Mouse (Mus musculus) testis, adult 2 months (tissue): ENCODE measurements around the gene Ostm1. TPM values are rescaled to one million over a fixed set of nuclear protein-coding genes. Genes with fewer than 3 reads are reported as not detected.

ENCODE experiments used
- H3K27ac ChIP-seq: fragments of 200-500 bp; 2 replicates; pipeline ENCODE4 v1.5.1; 2012; ENCODE audit warnings: low read depth, low read length; ENCODE audit not compliant: control insufficient read depth, insufficient read depth
- H3K27me3 ChIP-seq: fragments of 200-500 bp; 2 replicates; pipeline ENCODE4 v1.6.1; 2012; ENCODE audit warnings: mild to moderate bottlenecking, low read length, moderate library complexity; ENCODE audit not compliant: control insufficient read depth, insufficient read depth
- H3K36me3 ChIP-seq: fragments of 200-500 bp; 2 replicates; pipeline ENCODE4 v1.6.1; 2012; ENCODE audit warnings: mild to moderate bottlenecking, low read length; ENCODE audit not compliant: control insufficient read depth, insufficient read depth
- H3K4me1 ChIP-seq: fragments of 200-500 bp; 2 replicates; pipeline ENCODE4 v1.6.1; 2012; ENCODE audit warnings: low read length; ENCODE audit not compliant: control insufficient read depth, insufficient read depth
- H3K4me3 ChIP-seq: fragments of 200-500 bp; 2 replicates; pipeline ENCODE4 v1.5.1; 2012; ENCODE audit warnings: low read depth, mild to moderate bottlenecking, low read length, moderate library complexity, mixed read lengths; ENCODE audit not compliant: control insufficient read depth
- CTCF ChIP-seq: fragments of 200-500 bp; IDR thresholded peaks from 2 replicates; pipeline ENCODE4 v1.5.1; 2012; ENCODE audit warnings: low read depth, mild to moderate bottlenecking, inconsistent platforms, low read length, moderate library complexity; ENCODE audit not compliant: control insufficient read depth, insufficient read depth, insufficient replicate concordance
- POLR2A ChIP-seq: fragments of 200-500 bp; IDR thresholded peaks from 2 replicates; pipeline ENCODE4 v1.6.1; 2012; ENCODE audit warnings: low read depth, mild to moderate bottlenecking, inconsistent platforms, low read length, moderate library complexity; ENCODE audit not compliant: control insufficient read depth
- polyA plus RNA-seq: library from polyadenylated mRNA; depleted of rRNA; stranded (reverse); fragments of >200 nt; gene quantifications from 2 replicates; pipeline ENCODE4 v1.2.3, GENCODE M21; 2012

Ostm1 gene
- polyA plus RNA-seq, 1 experiment: 4.1 TPM

- no peak overlapping the region for H3K27ac ChIP-seq
- no peaks in the 10 kb centered on the region; the same call in 1 of the 2 replicates for H3K4me1 ChIP-seq
- H3K36me3 ChIP-seq: no peaks in the 10 kb centered on the region
- TF ChIP-seq CTCF (no peak), POLR2A (no peak)
- no peak overlapping the region for H3K4me3 ChIP-seq
- H3K27me3 ChIP-seq: no peaks in the 10 kb centered on the region
Observed at GRCm38 (mm10) chr10:42562272-42562671, 21.4 kb upstream of the Ostm1 start.

- Histone ChIP-seq H3K27me3 (no peaks in the 10 kb centered on the region), H3K36me3 (no peaks in the 10 kb centered on the region), H3K4me3 (no peak overlapping the region), H3K27ac (no peak overlapping the region), H3K4me1 (peaks cover 4% of the 10 kb centered on the region; the same call in 1 of the 2 replicates)
- TF ChIP-seq POLR2A: no peak
- TF ChIP-seq CTCF: no peak
Observed at GRCm38 (mm10) chr10:42572567-42572966, 11.1 kb upstream of the Ostm1 start.

- Histone ChIP-seq H3K4me3 (no peak overlapping the region), H3K36me3 (no peaks in the 10 kb centered on the region), H3K27ac (no peak overlapping the region), H3K4me1 (peaks cover 4% of the 10 kb centered on the region; the same call in 1 of the 2 replicates), H3K27me3 (no peaks in the 10 kb centered on the region; the same call in 1 of the 2 replicates)
- TF ChIP-seq CTCF: no peak
- no peak for TF ChIP-seq POLR2A
Observed at GRCm38 (mm10) chr10:42572971-42573370, 10.7 kb upstream of the Ostm1 start.

- Histone ChIP-seq H3K27ac (no peak overlapping the region), H3K27me3 (peaks cover 6% of the 10 kb centered on the region), H3K36me3 (no peaks in the 10 kb centered on the region), H3K4me3 (no peak overlapping the region), H3K4me1 (peaks cover 7% of the 10 kb centered on the region)
- no peak for TF ChIP-seq CTCF
- no peak for TF ChIP-seq POLR2A
Observed at GRCm38 (mm10) chr10:42574639-42575038, 9.0 kb upstream of the Ostm1 start.

GRCm38 (mm10) chr10:42577525-42578280 lies 5.9 kb upstream of the Ostm1 start:
- TF ChIP-seq CTCF: no peak
- no peak for TF ChIP-seq POLR2A
- peaks cover 16% of the 10 kb centered on the region for H3K27me3 ChIP-seq
- no peaks in the 10 kb centered on the region for H3K36me3 ChIP-seq
- H3K27ac ChIP-seq: no peak overlapping the region
- H3K4me1 ChIP-seq: peaks cover 22% of the 10 kb centered on the region
- H3K4me3 ChIP-seq: no peak overlapping the region

- no peak overlapping the region for H3K4me3 ChIP-seq
- peaks cover 16% of the 10 kb centered on the region for H3K27me3 ChIP-seq
- H3K4me1 ChIP-seq: peaks cover 21% of the 10 kb centered on the region
- TF ChIP-seq CTCF: no peak
- TF ChIP-seq POLR2A: no peak
- no peaks in the 10 kb centered on the region for H3K36me3 ChIP-seq
- no peak overlapping the region for H3K27ac ChIP-seq
Observed at GRCm38 (mm10) chr10:42578281-42578675, 5.3 kb upstream of the Ostm1 start.

GRCm38 (mm10) chr10:42578698-42579474 lies 4.7 kb upstream of the Ostm1 start:
- H3K4me1 ChIP-seq: peaks cover 21% of the 10 kb centered on the region
- peaks cover 17% of the 10 kb centered on the region for H3K27me3 ChIP-seq
- no peak overlapping the region for H3K27ac ChIP-seq
- no peak for TF ChIP-seq CTCF
- TF ChIP-seq POLR2A: no peak
- no peak overlapping the region for H3K4me3 ChIP-seq
- no peaks in the 10 kb centered on the region for H3K36me3 ChIP-seq
